Mouse (Mus musculus): ENCODE results near the gene Fpr3.

GRCm38 (mm10) chr17:17889732-17890425 lies 2.2 kb downstream of the Fpr3 start:
- TF ChIP-seq CTCF (IDR thresholded peaks at IDR 0.05; ENCODE audit: low read depth, low read length) (no peak), GATA1 (IDR thresholded peaks at IDR 0.05; ENCODE audit: borderline replicate concordance, low read length) (no peak), POLR2AphosphoS5 (IDR thresholded peaks at IDR 0.05; ENCODE audit: insufficient replicate concordance, low read depth, low read length) (no peak)

Measured in G1E (cell line).